Mouse (Mus musculus) heart, embryonic 13.5 days (tissue): Measurements from ENCODE around the gene Rec114. TPM values are rescaled to one million over a fixed set of nuclear protein-coding genes. Genes with fewer than 3 reads are reported as not detected.

Experiments used
- ATAC-seq: fragments of 200-750 bp; cut with Nextera tagmentation; 2 replicates; pipeline ENCODE4 v1.8.0; 2017; ENCODE audit warnings: moderate TSS enrichment; ENCODE audit not compliant: insufficient number of reproducible peaks, low FRiP score, low TSS enrichment; ENCODE audit errors: extremely low read depth
- H3K27ac ChIP-seq: fragments of 300-500 bp; sonication (generic); replicated peaks from 2 replicates; pipeline ENCODE4 v1.5.1; 2015; ENCODE audit warnings: moderate library complexity, mild to moderate bottlenecking, inconsistent platforms
- H3K27me3 ChIP-seq: fragments of 300-500 bp; sonication (generic); replicated peaks from 2 replicates; pipeline ENCODE4 v1.6.1; 2015; ENCODE audit warnings: mild to moderate bottlenecking, inconsistent platforms
- H3K36me3 ChIP-seq: fragments of 300-500 bp; sonication (generic); 2 replicates; pipeline ENCODE4 v1.6.1; 2015; ENCODE audit warnings: mild to moderate bottlenecking, inconsistent platforms
- H3K4me1 ChIP-seq: fragments of 300-500 bp; sonication (generic); 2 replicates; pipeline ENCODE4 v1.6.1; 2015; ENCODE audit warnings: inconsistent platforms
- H3K4me2 ChIP-seq: fragments of 300-500 bp; sonication (generic); 2 replicates; pipeline ENCODE4 v1.6.1; 2015; ENCODE audit warnings: inconsistent platforms, mild to moderate bottlenecking, moderate library complexity
- H3K4me3 ChIP-seq: fragments of 300-500 bp; sonication (generic); 2 replicates; pipeline ENCODE4 v1.5.1; 2015; ENCODE audit warnings: moderate library complexity, mild to moderate bottlenecking, inconsistent platforms
- H3K9ac ChIP-seq: fragments of 300-500 bp; sonication (generic); 2 replicates; pipeline ENCODE4 v1.6.1; 2015; ENCODE audit warnings: inconsistent platforms, mild to moderate bottlenecking, moderate library complexity
- H3K9me3 ChIP-seq: fragments of 300-500 bp; sonication (generic); 2 replicates; pipeline ENCODE4 v1.6.1; 2016; ENCODE audit warnings: inconsistent platforms
- WGBS: fragments of 180-500 bp; shearing (Covaris S2); methylation state at CpG from one replicate; pipeline ENCODE4 v1.1.7; 2015; ENCODE audit warnings: mixed read lengths; 5-methylcytosine and 5-hydroxymethylcytosine counted together
- polyA plus RNA-seq: library from polyadenylated mRNA; unstranded; fragments of >200 nt; fragmentation: Nextera tagmentation; extraction: Ambion mirVana; gene quantifications from 2 replicates; pipeline ENCODE4 v1.2.1, GENCODE M21; 2015

Rec114 gene
- polyA plus RNA-seq, 1 experiment from 2014 or later: 9.9 TPM

DNA sequence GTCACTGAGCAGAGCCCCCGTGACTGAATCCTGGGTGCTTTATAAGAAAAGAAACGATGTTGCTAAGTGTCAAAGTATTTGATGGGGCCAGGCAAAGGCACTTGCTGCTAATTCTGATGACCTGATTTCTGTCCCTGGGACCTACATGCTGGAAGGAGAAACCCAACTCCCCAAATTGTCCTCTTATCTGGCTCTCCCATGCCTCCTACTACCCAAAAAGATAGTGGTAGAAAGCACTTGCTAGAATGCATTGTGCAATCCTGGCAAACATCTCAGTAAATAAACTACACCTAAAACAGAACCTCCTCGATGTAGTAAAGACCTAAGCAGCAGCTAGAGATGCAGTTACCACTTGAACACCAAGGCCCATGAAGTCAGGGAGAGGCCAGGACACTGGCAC is 81.0 kb downstream of the Rec114 start:
- no peak overlapping the region for H3K27ac ChIP-seq
- no peak overlapping the region for H3K9ac ChIP-seq
- H3K36me3 ChIP-seq: peaks cover 73% of the 10 kb centered on the region
- H3K4me2 ChIP-seq: no peak overlapping the region
- WGBS: 63% methylated on average over 3 of the region's 3 CpGs
- H3K4me3 ChIP-seq: no peak overlapping the region
- H3K4me1 ChIP-seq: peaks cover 27% of the 10 kb centered on the region
- no peaks in the 10 kb centered on the region for H3K27me3 ChIP-seq
- no peak for ATAC-seq
- H3K9me3 ChIP-seq: no peaks in the 10 kb centered on the region

- no peak for ATAC-seq
- Histone ChIP-seq H3K27ac (no peak overlapping the region), H3K36me3 (peaks cover 77% of the 10 kb centered on the region), H3K4me3 (no peak overlapping the region), H3K4me2 (no peak overlapping the region), H3K9ac (no peak overlapping the region), H3K9me3 (no peaks in the 10 kb centered on the region), H3K27me3 (no peaks in the 10 kb centered on the region), H3K4me1 (peaks cover 30% of the 10 kb centered on the region)
- 87% methylated on average over 4 of the region's 4 CpGs for WGBS
Observed at GRCm38 (mm10) chr9:58662007-58662406, 81.8 kb downstream of the Rec114 start.

DNA sequence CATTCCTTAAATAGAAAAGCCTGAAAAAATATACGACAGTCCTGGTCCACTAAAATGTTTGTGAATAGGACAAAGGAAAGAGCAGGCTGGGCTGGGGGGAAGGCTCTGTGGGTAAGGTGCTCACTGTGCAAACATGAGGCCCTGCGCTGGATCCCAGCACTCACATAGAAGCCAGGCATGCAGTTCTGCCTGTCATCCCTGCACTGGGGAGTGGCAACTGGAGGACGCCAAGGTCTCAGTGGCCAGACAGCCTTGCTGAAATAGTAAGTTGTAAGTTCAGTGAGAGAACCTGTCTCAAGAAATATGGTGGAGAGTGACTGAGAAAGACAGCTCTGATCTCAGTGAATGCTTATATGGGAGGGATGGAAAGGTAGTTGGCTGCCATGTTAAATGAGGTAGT is 83.1 kb downstream of the Rec114 start:
- Histone ChIP-seq H3K36me3 (peaks cover 75% of the 10 kb centered on the region), H3K27ac (no peak overlapping the region), H3K27me3 (no peaks in the 10 kb centered on the region), H3K4me3 (no peak overlapping the region), H3K4me2 (no peak overlapping the region), H3K9me3 (no peaks in the 10 kb centered on the region), H3K9ac (no peak overlapping the region), H3K4me1 (peaks cover 30% of the 10 kb centered on the region)
- no peak for ATAC-seq
- WGBS: 80% methylated on average over 3 of the region's 3 CpGs

DNA sequence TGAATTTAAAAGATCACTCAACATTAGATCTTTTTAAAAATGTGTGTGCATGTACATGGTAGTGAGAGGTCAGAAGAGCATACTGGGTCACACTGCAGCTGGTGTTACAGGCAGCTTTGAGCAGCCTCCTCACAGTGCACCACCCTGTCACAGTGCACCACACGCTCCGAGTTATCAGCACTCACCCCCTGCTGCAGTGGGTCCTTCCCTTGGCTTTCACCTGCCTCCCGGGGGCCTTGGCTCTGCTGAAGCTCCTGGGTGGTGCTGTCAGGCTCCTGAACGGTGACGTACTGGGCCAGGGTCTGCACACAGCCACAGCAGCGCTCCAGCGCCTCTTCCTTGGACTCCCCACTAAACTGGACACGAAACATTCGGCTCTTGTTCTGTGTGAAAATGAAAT is 83.8 kb downstream of the Rec114 start:
- peaks cover 30% of the 10 kb centered on the region for H3K4me1 ChIP-seq
- WGBS: 65% methylated on average over 9 of the region's 9 CpGs
- peaks cover 72% of the 10 kb centered on the region for H3K36me3 ChIP-seq
- H3K27me3 ChIP-seq: no peaks in the 10 kb centered on the region
- H3K9me3 ChIP-seq: no peaks in the 10 kb centered on the region
- H3K4me2 ChIP-seq: no peak overlapping the region; the same call in 1 of the 2 replicates
- no peak overlapping the region for H3K9ac ChIP-seq
- H3K27ac ChIP-seq: peak overlapping the region; percentile 77
- no peak overlapping the region for H3K4me3 ChIP-seq
- peak; percentile 57; the same call in 1 of the 2 replicates for ATAC-seq

- Histone ChIP-seq H3K27ac (peak overlapping the region; percentile 77), H3K36me3 (peaks cover 72% of the 10 kb centered on the region)
Observed at GRCm38 (mm10) chr9:58659331-58659730, 84.4 kb downstream of the Rec114 start.

DNA sequence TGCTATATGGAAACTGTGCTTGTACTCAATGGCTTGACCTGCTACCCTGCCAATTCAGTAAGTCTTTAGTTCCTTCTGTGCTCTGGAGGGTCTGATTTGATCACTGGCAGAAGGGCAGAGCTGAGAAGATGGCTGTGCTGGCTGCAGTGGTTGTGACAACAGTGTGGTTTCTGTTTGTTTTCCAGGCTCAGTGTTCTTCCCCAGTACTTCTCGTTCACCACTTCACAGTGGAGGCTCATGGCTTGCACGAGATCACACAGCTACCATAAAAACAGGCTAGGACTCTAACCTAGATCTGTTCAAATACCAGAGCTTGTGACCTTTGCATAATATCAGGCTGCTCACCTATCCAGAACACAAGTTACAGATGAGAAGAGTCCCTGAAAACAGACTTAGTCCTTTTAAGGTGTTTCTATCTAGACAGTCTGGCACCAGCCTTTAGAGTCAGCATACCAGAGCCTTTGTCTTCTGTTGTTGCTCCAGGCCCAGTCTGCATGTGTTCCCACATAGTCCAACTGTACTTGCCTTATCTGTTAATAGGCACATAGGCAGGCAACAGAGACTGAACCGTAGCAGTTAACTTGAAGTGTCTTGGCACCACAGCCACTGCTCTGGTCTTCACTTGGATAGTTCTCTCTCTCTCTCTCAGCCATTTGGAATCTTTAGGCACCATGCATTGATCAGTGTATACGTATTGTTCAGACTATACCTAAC is 85.0 kb downstream of the Rec114 start:
- peak overlapping the region; percentile 77 for H3K27ac ChIP-seq
- no peak overlapping the region for H3K4me2 ChIP-seq
- ATAC-seq: no peak
- peaks cover 30% of the 10 kb centered on the region for H3K4me1 ChIP-seq
- 0 out of 2 replicates have a peak overlapping the region, but pooled peaks have one; percentile 5 for H3K9ac ChIP-seq
- no peaks in the 10 kb centered on the region for H3K9me3 ChIP-seq
- WGBS: 61% methylated on average over 4 of the region's 4 CpGs
- peaks cover 69% of the 10 kb centered on the region for H3K36me3 ChIP-seq
- H3K4me3 ChIP-seq: no peak overlapping the region
- H3K27me3 ChIP-seq: no peaks in the 10 kb centered on the region

More at GRCm38 (mm10) chr9:58659331-58659730, 84.4 kb downstream of the Rec114 start:
- H3K9me3 ChIP-seq: no peaks in the 10 kb centered on the region
- H3K4me2 ChIP-seq: no peak overlapping the region
- H3K4me1 ChIP-seq: peaks cover 30% of the 10 kb centered on the region
- H3K9ac ChIP-seq: no peak overlapping the region
- 82% methylated on average over 3 of the region's 3 CpGs for WGBS
- no peak overlapping the region for H3K4me3 ChIP-seq
- no peaks in the 10 kb centered on the region for H3K27me3 ChIP-seq
- ATAC-seq: no peak

DNA sequence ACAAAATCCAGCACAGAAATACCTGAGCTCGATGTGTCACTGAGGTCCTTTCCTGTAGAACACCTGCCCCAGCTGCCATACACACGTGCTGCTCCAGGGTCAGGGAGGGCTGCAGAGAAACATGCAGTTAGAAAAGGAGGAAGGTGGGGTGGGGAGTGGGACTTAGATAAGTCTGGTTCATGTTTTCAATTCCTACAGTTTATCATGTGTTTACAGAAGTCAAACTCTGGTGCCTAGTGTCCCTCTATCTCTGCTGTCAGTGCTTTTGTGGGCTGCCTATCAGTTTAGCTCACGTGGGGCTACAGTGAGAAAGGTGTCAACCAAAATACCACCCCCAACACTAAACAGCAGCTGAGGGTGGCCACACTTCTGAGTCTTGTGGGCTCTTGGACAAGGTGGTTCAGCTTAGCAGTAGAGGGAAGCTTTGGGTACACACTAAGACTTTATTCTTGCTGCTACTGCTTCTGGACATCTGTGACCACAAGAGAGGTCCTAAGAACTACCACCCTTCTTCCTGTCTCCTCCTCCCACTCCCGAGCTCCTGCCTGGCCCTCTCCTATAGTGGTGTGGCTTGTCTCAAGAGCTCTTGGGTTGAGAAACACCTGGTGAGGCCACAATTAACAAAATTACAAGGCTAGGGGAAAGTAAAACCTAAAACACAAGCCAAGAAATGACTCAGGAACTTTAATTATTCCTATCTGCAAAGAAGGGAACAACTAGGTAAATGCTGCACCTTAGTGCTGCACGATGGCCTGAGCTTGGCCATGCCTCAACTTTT is 85.8 kb downstream of the Rec114 start:
- Histone ChIP-seq H3K36me3 (peaks cover 74% of the 10 kb centered on the region), H3K9me3 (no peaks in the 10 kb centered on the region), H3K4me1 (peaks cover 30% of the 10 kb centered on the region), H3K4me2 (peak overlapping the region; percentile 29; the same call in 1 of the 2 replicates), H3K9ac (0 out of 2 replicates have a peak overlapping the region, but pooled peaks have one; percentile 5), H3K27me3 (no peaks in the 10 kb centered on the region), H3K4me3 (no peak overlapping the region), H3K27ac (peak overlapping the region; percentile 77)
- ATAC-seq: 0 out of 2 replicates have a peak, but pooled peaks have one; percentile 28
- WGBS: 46% methylated on average over 5 of the region's 5 CpGs

- peak overlapping the region; percentile 77; the same call in 1 of the 2 replicates for H3K27ac ChIP-seq
- H3K4me2 ChIP-seq: peak overlapping the region; percentile 29; the same call in 1 of the 2 replicates
- no peak for ATAC-seq
- H3K4me1 ChIP-seq: peaks cover 30% of the 10 kb centered on the region
- no peak overlapping the region for H3K9ac ChIP-seq
- H3K9me3 ChIP-seq: no peaks in the 10 kb centered on the region
- H3K27me3 ChIP-seq: no peaks in the 10 kb centered on the region
- 90% methylated on average over 2 of the region's 2 CpGs for WGBS
- no peak overlapping the region for H3K4me3 ChIP-seq
- H3K36me3 ChIP-seq: peaks cover 68% of the 10 kb centered on the region
Observed at GRCm38 (mm10) chr9:58656824-58657223, 86.9 kb downstream of the Rec114 start.

GRCm38 (mm10) chr9:58656396-58656795 is 87.4 kb downstream of the Rec114 start:
- Histone ChIP-seq H3K4me3 (no peak overlapping the region), H3K4me1 (peaks cover 30% of the 10 kb centered on the region), H3K4me2 (peak overlapping the region; percentile 29; the same call in 1 of the 2 replicates), H3K9ac (no peak overlapping the region), H3K27me3 (no peaks in the 10 kb centered on the region), H3K9me3 (no peaks in the 10 kb centered on the region), H3K27ac (0 out of 2 replicates have a peak overlapping the region, but pooled peaks have one; percentile 21), H3K36me3 (peaks cover 68% of the 10 kb centered on the region)
- ATAC-seq: no peak
- 59% methylated on average over 2 of the region's 2 CpGs for WGBS

- no peak for ATAC-seq
- no peaks in the 10 kb centered on the region for H3K9me3 ChIP-seq
- 72% methylated on average over 4 of the region's 4 CpGs for WGBS
- H3K4me3 ChIP-seq: no peak overlapping the region
- H3K9ac ChIP-seq: no peak overlapping the region
- H3K4me2 ChIP-seq: no peak overlapping the region
- H3K4me1 ChIP-seq: peaks cover 22% of the 10 kb centered on the region
- no peaks in the 10 kb centered on the region for H3K27me3 ChIP-seq
- H3K27ac ChIP-seq: no peak overlapping the region
- peaks cover 62% of the 10 kb centered on the region for H3K36me3 ChIP-seq
Observed at GRCm38 (mm10) chr9:58654494-58654893, 89.3 kb downstream of the Rec114 start.

DNA sequence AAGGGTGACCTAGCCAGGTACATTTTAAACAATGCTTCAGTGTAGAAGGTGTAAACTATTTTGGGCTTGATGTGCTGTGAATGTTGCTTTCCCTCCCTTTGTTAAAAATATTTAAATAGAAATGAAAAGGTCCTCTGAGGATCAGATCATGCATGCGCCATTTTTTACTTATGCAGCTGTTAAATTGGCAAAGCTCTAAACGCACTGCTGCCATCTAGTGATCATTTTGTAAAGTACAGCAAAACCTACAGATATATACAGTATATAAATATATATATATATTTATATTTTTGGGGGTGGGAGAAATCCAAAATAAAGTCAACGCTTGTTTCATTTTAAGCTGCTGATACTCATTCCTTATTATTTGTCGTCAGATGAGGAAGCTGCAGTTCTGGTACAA is 91.8 kb downstream of the Rec114 start:
- WGBS: 52% methylated on average over 4 of the region's 4 CpGs
- H3K9ac ChIP-seq: no peak overlapping the region
- H3K27me3 ChIP-seq: no peaks in the 10 kb centered on the region
- no peak overlapping the region for H3K4me3 ChIP-seq
- no peak overlapping the region for H3K4me2 ChIP-seq
- H3K9me3 ChIP-seq: no peaks in the 10 kb centered on the region
- no peak for ATAC-seq
- no peak overlapping the region for H3K27ac ChIP-seq
- H3K36me3 ChIP-seq: peaks cover 52% of the 10 kb centered on the region
- H3K4me1 ChIP-seq: no peaks in the 10 kb centered on the region; the same call in none of the 2 replicates
